Mouse (Mus musculus): Measurements from ENCODE around the gene Prdm2. TPM values are rescaled to one million over a fixed set of nuclear protein-coding genes. Genes with fewer than 3 reads are reported as not detected.

Prdm2 gene
- polyA plus RNA-seq, 1 experiment = 13.5 TPM

DNA sequence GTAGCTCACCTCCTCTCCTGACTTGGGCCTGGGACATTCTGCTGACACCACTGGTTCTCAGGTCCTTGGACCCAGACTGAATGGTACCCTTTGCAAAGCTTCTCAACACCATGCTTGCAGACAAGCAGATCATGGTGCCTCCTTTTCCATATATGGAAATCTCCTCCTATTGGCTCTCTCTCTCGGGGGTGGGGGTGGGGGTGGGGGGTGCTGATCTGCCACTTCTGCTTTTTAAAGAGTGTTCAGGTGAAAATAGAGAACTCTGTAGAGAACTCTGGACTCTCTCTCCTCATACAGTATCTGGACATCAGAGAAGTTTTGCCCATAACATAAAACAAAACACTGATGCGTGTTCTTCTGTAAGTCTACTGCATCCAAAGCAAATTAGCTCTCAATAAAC lies 106.2 kb downstream of the Prdm2 start:
- Histone ChIP-seq H3K4me3 (ENCODE audit: extremely low read depth, insufficient read depth, insufficient read length) (no peak overlapping the region), H3K4me1 (ENCODE audit: control insufficient read depth, insufficient read depth, insufficient read length) (peaks cover 5% of the 10 kb centered on the region; the same call in 1 of the 2 replicates), H3K27ac (ENCODE audit: insufficient read depth, low read length) (peak overlapping the region; percentile 47), H3K36me3 (ENCODE audit: control insufficient read depth, insufficient read depth, low read length) (peaks cover 17% of the 10 kb centered on the region; the same call in 1 of the 2 replicates), H3K27me3 (ENCODE audit: control insufficient read depth, insufficient read depth, low read length) (no peaks in the 10 kb centered on the region)
- TF ChIP-seq POLR2A (IDR thresholded peaks at IDR 0.05; ENCODE audit: low read depth, low read length) (no peak), CTCF (IDR thresholded peaks at IDR 0.05; ENCODE audit: extremely low read depth, insufficient read depth, insufficient read length, insufficient replicate concordance) (no peak)
- WGBS = 43% methylated on average over 2 of the region's 2 CpGs
- DNase-seq (ENCODE audit: low read depth in 1 of 2, low spot score in 2 of 2) = no peak

DNA sequence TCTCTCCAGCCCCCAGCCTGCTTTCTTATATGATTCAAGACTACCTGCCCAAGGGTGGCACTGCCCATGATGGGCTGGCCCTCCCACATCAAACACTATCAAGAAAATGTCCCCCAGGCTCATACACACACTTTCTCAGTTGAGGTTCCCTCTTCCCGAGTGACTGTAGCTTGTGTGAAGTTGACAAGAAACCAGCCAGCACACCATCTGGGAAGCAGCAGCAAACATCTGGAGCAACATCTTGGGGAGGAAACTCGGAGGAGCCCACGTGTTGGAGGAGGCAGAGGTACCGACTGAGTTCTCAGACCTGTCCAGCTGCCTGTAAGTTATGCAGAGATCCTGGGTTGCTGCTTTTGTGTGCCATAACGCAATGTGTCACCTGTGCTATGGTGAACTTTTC lies 108.1 kb downstream of the Prdm2 start:
- Histone ChIP-seq H3K4me3 (ENCODE audit: extremely low read depth, insufficient read depth, insufficient read length) (no peak overlapping the region), H3K36me3 (ENCODE audit: control insufficient read depth, insufficient read depth, low read length) (peaks cover 10% of the 10 kb centered on the region; the same call in 1 of the 2 replicates), H3K4me1 (ENCODE audit: control insufficient read depth, insufficient read depth, insufficient read length) (peaks cover 5% of the 10 kb centered on the region; the same call in 1 of the 2 replicates), H3K27ac (ENCODE audit: insufficient read depth, low read length) (no peak overlapping the region), H3K27me3 (ENCODE audit: control insufficient read depth, insufficient read depth, low read length) (no peaks in the 10 kb centered on the region)
- DNase-seq (ENCODE audit: low read depth in 1 of 2, low spot score in 2 of 2) = no peak
- TF ChIP-seq POLR2A (IDR thresholded peaks at IDR 0.05; ENCODE audit: low read depth, low read length) (no peak), CTCF (IDR thresholded peaks at IDR 0.05; ENCODE audit: extremely low read depth, insufficient read depth, insufficient read length, insufficient replicate concordance) (no peak)
- 76% methylated on average over 5 of the region's 5 CpGs for WGBS

DNA sequence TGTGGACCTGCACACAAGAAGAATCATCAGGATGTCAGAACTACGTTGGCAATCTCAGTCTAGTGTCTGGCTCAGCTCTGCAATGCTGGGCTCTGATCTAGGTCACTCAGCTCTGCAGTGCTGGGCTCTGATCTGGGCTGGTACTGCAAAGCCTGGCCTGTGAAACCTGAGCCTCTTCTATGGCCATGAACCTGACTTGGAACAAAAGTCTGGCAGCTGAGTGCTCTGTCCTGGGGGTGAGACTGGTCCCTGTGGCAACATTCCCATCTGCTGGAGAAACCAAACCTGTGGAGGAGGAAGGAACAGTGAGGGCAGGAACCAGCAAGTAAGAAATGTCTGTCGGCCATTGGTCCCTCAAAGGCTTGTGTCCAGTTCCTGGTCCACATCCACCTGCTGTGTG lies 109.0 kb downstream of the Prdm2 start:
- no peak for DNase-seq (ENCODE audit: low read depth in 1 of 2, low spot score in 2 of 2)
- Histone ChIP-seq H3K27ac (ENCODE audit: insufficient read depth, low read length) (no peak overlapping the region), H3K4me1 (ENCODE audit: control insufficient read depth, insufficient read depth, insufficient read length) (peaks cover 5% of the 10 kb centered on the region; the same call in 1 of the 2 replicates), H3K27me3 (ENCODE audit: control insufficient read depth, insufficient read depth, low read length) (no peaks in the 10 kb centered on the region), H3K36me3 (ENCODE audit: control insufficient read depth, insufficient read depth, low read length) (peaks cover 6% of the 10 kb centered on the region; the same call in 1 of the 2 replicates), H3K4me3 (ENCODE audit: extremely low read depth, insufficient read depth, insufficient read length) (no peak overlapping the region)
- TF ChIP-seq POLR2A (IDR thresholded peaks at IDR 0.05; ENCODE audit: low read depth, low read length) (no peak), CTCF (IDR thresholded peaks at IDR 0.05; ENCODE audit: extremely low read depth, insufficient read depth, insufficient read length, insufficient replicate concordance) (no peak)
- 76% methylated on average over 2 of the region's 2 CpGs for WGBS

DNA sequence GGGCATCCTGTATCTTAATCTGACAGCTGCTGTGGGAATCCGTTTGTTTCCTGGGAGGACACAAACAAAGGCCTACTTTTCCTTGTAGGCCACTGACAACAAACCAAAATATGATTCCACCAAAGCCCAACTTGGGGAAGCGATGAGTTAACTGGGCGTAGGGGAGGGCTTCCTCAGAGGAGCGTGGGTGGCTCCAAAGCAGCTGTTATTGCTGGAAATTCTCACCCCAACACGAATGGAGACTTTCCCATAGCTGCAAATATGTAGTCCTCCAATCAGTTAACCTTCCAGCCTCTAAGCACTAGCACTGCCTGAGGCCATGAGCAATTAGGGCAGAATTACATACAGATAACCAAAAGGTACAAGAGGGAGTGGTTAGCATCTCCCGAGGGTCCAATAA lies 112.6 kb downstream of the Prdm2 start:
- WGBS = 73% methylated on average over 6 of the region's 6 CpGs
- no peak overlapping the region for H3K27ac ChIP-seq (ENCODE audit: insufficient read depth, low read length)
- DNase-seq (ENCODE audit: low read depth in 1 of 2, low spot score in 2 of 2) = no peak
- TF ChIP-seq POLR2A (IDR thresholded peaks at IDR 0.05; ENCODE audit: low read depth, low read length) = no peak
- H3K4me3 ChIP-seq (ENCODE audit: extremely low read depth, insufficient read depth, insufficient read length) = no peak overlapping the region
- no peaks in the 10 kb centered on the region for H3K36me3 ChIP-seq (ENCODE audit: control insufficient read depth, insufficient read depth, low read length)
- no peaks in the 10 kb centered on the region for H3K4me1 ChIP-seq (ENCODE audit: control insufficient read depth, insufficient read depth, insufficient read length)
- H3K27me3 ChIP-seq (ENCODE audit: control insufficient read depth, insufficient read depth, low read length) = no peaks in the 10 kb centered on the region

DNA sequence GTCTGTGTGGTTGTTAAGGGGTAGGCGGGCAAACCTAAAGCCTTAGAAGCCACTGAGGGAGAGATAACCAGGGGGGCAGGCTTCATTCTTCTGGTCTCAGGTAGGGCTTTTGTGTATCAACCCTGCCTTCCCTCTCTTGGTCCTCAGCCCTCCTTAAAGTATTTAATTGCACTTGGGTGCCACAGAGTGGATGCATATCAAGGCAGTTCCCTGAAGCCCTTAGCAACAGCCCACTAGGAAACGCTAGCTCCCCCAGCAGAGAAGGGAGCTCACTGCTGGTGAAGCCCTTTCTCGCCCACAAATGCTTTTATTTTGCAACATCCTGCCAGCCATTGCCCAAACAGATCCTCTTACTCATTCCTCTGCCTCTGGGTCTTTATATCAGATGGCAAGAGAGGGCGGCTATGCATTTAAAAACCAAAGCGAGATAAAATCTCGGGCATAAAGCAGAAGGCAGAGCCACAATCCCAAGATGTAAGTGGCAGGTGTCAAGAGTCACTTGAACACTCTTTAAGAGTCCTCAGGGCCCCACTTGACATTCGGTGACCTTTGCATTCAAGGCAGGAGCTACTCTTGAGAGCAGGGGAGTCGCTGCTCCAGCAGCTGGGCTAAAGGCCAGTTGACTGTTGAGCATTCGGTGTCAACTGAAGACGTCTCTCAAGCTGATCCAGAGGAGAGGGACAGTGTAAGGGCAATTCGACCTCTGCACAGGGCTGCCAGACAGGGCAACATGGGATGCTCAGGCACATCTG lies 113.3 kb downstream of the Prdm2 start:
- DNase-seq (ENCODE audit: low read depth in 1 of 2, low spot score in 2 of 2) = no peak
- Histone ChIP-seq H3K4me3 (ENCODE audit: extremely low read depth, insufficient read depth, insufficient read length) (no peak overlapping the region), H3K27me3 (ENCODE audit: control insufficient read depth, insufficient read depth, low read length) (no peaks in the 10 kb centered on the region), H3K36me3 (ENCODE audit: control insufficient read depth, insufficient read depth, low read length) (no peaks in the 10 kb centered on the region), H3K4me1 (ENCODE audit: control insufficient read depth, insufficient read depth, insufficient read length) (no peaks in the 10 kb centered on the region), H3K27ac (ENCODE audit: insufficient read depth, low read length) (no peak overlapping the region)
- 49% methylated on average over 11 of the region's 11 CpGs for WGBS
- TF ChIP-seq POLR2A (IDR thresholded peaks at IDR 0.05; ENCODE audit: low read depth, low read length) = no peak
- no peak for TF ChIP-seq CTCF (IDR thresholded peaks at IDR 0.05; ENCODE audit: extremely low read depth, insufficient read depth, insufficient read length, insufficient replicate concordance)

DNA sequence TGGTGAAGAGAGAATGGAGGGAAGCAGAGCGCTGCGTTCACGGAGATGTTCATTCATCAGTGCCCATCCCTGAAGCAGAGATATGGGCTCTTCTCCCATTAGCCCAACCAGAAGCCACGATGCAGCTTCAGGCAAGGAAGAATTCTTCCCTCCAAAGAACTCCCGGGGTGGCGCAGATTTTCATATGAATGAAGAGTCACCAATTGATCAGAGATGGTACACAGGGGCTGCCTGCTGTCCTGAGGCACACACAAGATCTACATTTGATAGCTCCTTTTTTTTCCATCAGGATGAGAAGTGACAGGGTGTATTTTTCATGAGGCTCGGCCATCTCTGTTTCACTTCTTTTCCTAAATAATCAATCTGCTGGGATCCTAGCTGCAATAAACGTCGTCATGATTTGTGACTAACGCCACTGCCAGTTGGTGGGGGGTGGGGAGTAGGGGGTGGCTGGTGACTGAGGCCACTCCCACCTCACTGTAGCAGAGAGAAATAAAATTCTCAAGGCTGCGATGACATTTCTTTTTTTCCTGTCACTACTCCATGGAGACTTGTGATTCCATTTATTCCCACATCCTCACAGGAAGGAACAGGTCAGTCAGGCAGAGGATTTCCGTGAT lies 120.6 kb downstream of the Prdm2 start:
- DNase-seq (ENCODE audit: low read depth in 1 of 2, low spot score in 2 of 2) = no peak
- H3K4me1 ChIP-seq (ENCODE audit: control insufficient read depth, insufficient read depth, insufficient read length) = no peaks in the 10 kb centered on the region
- no peak overlapping the region for H3K27ac ChIP-seq (ENCODE audit: insufficient read depth, low read length)
- H3K4me3 ChIP-seq (ENCODE audit: extremely low read depth, insufficient read depth, insufficient read length) = no peak overlapping the region
- no peaks in the 10 kb centered on the region for H3K36me3 ChIP-seq (ENCODE audit: control insufficient read depth, insufficient read depth, low read length)
- TF ChIP-seq CTCF (IDR thresholded peaks at IDR 0.05; ENCODE audit: extremely low read depth, insufficient read depth, insufficient read length, insufficient replicate concordance) (no peak), POLR2A (IDR thresholded peaks at IDR 0.05; ENCODE audit: low read depth, low read length) (no peak)
- WGBS = 66% methylated on average over 12 of the region's 12 CpGs
- H3K27me3 ChIP-seq (ENCODE audit: control insufficient read depth, insufficient read depth, low read length) = no peaks in the 10 kb centered on the region

DNA sequence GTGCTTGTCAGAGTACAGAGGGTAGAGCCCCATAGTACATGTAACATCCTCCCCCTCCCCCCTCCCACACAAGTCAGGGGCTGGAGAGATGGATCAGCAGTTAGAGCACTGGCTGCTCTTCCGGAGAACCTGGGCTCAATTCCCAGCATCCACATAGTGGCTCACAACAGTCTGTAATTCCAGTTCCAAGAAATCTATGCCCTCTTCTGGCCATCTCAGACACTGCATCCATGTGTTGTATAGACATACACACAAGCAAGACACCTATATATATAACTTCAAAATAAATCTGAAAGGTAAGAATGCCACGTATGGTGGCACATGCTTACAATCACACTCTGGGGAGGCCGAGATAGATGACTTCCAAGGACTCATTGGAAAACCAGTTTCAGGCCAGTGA lies 122.2 kb downstream of the Prdm2 start:
- WGBS = 97% methylated on average over 3 of the region's 3 CpGs
- TF ChIP-seq POLR2A (IDR thresholded peaks at IDR 0.05; ENCODE audit: low read depth, low read length) (no peak), CTCF (IDR thresholded peaks at IDR 0.05; ENCODE audit: extremely low read depth, insufficient read depth, insufficient read length, insufficient replicate concordance) (no peak)
- Histone ChIP-seq H3K4me1 (ENCODE audit: control insufficient read depth, insufficient read depth, insufficient read length) (no peaks in the 10 kb centered on the region), H3K27me3 (ENCODE audit: control insufficient read depth, insufficient read depth, low read length) (no peaks in the 10 kb centered on the region), H3K27ac (ENCODE audit: insufficient read depth, low read length) (no peak overlapping the region), H3K4me3 (ENCODE audit: extremely low read depth, insufficient read depth, insufficient read length) (no peak overlapping the region), H3K36me3 (ENCODE audit: control insufficient read depth, insufficient read depth, low read length) (no peaks in the 10 kb centered on the region)
- DNase-seq (ENCODE audit: low read depth in 1 of 2, low spot score in 2 of 2) = no peak

Measured in spleen, adult 2 months (tissue).